Mouse (Mus musculus) G1E (cell line): ENCODE data around the gene Hes3.

Experiments
- CTCF ChIP-seq: IDR thresholded peaks from 2 replicates; pipeline ENCODE4 v1.5.1; 2012; ENCODE audit warnings: low read depth, low read length, inconsistent platforms, mixed read lengths
- TAL1 ChIP-seq: conservative IDR thresholded peaks from 2 replicates; pipeline ENCODE4 v1.6.1; 2012; ENCODE audit warnings: low read depth, low read length, inconsistent platforms, mixed read lengths

DNA sequence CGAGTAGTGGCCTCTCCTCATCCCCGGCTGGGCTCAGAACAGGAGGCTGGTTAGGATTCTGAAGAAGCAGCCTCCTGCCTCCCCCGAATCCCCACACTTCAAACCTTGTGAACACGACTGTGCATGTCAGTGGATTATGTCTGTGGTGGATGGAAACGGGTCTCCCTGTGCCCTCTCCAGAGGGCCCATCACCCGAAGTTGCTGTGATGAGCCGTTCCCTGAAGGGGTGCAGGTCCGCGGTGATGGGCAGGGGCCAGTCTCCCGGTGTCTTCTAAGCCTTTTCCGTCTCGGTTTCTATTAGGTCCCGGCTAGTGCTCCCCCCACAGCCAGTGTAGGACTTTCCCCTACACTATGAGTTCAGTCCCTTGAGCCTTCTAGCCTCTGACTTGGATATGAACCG lies 7.4 kb upstream of the Hes3 start:
- TF ChIP-seq CTCF = no peak
- TF ChIP-seq TAL1 = no peak
